Mouse (Mus musculus): ENCODE measurements around the gene Cdcp2. TPM values are rescaled to one million over a fixed set of nuclear protein-coding genes. Genes with fewer than 3 reads are reported as not detected.
"Not testable (repeated sequence)": the region's sequence is repeated elsewhere in the genome, so short reads cannot be mapped to it uniquely, and the experiment has no call there.

Gene Cdcp2
- polyA plus RNA-seq, 1 experiment = not detected

DNA sequence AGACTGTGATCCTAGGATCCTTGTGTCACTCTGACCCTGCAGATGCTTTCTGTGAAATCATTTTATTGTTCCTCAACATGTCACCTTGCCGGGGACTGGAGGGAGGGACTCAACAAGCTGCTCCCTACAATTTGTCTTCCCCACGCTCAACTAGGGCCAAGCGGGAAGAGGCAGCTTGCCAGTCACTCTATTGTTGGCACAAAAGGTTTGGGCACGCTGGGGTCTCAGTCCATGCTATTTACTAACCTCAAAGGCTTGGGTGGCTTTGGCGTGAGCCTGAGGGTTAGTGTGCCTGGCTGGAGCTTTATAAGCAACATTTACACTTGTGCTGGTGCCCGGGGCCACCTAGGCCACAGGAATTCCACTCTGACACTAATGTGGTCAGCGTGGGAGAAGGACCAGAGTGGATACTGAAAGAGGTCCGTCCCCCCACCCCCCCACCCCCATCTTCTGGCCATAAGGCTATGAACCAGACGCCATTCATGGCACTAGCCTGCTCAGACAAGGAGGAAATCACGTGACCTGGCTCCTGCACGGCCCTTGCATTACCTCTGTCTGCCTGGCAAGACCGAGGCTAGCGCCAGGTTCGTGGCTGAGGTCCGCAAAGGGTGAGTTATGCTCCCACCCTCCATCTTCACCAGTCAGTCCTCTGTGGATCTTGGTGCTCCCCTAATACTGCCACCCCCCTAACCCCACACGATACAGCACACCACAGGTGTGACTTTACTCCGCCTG lies 2.3 kb downstream of the Cdcp2 start:
- Histone ChIP-seq H3K4me1 (ENCODE audit: control insufficient read depth, insufficient read depth, low read length) (0 out of 2 replicates have a peak, but pooled peaks cover 5% of the 10 kb centered on the region), H3K27ac (ENCODE audit: insufficient read depth, low read depth, low read length) (no peak overlapping the region), H3K4me3 (ENCODE audit: insufficient read depth, low read depth, low read length) (no peak overlapping the region)
- TF ChIP-seq POLR2A (IDR thresholded peaks at IDR 0.05; ENCODE audit: insufficient read depth, low read depth, low read length) = no peak
- no peak for TF ChIP-seq CTCF (IDR thresholded peaks at IDR 0.05; ENCODE audit: insufficient read depth, low read depth, low read length)
- WGBS = 60% methylated on average over 17 of the region's 17 CpGs

- no peak overlapping the region for H3K4me3 ChIP-seq (ENCODE audit: insufficient read depth, low read depth, low read length)
- TF ChIP-seq CTCF (IDR thresholded peaks at IDR 0.05; ENCODE audit: insufficient read depth, low read depth, low read length) (no peak), POLR2A (IDR thresholded peaks at IDR 0.05; ENCODE audit: insufficient read depth, low read depth, low read length) (no peak)
- WGBS = 88% methylated on average over 8 of the region's 8 CpGs
- 0 out of 2 replicates have a peak, but pooled peaks cover 5% of the 10 kb centered on the region for H3K4me1 ChIP-seq (ENCODE audit: control insufficient read depth, insufficient read depth, low read length)
- no peak overlapping the region for H3K27ac ChIP-seq (ENCODE audit: insufficient read depth, low read depth, low read length)
These were observed 5.5 kb downstream of the Cdcp2 start for GRCm38 (mm10) chr4:107102220-107102619.

GRCm38 (mm10) chr4:107106777-107107176 lies 10.1 kb downstream of the Cdcp2 start:
- 95% methylated on average over 16 of the region's 16 CpGs for WGBS
- peaks cover 14% of the 10 kb centered on the region for H3K4me1 ChIP-seq (ENCODE audit: control insufficient read depth, insufficient read depth, low read length)
- no peak overlapping the region for H3K4me3 ChIP-seq (ENCODE audit: insufficient read depth, low read depth, low read length)
- TF ChIP-seq POLR2A (IDR thresholded peaks at IDR 0.05; ENCODE audit: insufficient read depth, low read depth, low read length) = no peak
- no peak for TF ChIP-seq CTCF (IDR thresholded peaks at IDR 0.05; ENCODE audit: insufficient read depth, low read depth, low read length)
- H3K27ac ChIP-seq (ENCODE audit: insufficient read depth, low read depth, low read length) = no peak overlapping the region

DNA sequence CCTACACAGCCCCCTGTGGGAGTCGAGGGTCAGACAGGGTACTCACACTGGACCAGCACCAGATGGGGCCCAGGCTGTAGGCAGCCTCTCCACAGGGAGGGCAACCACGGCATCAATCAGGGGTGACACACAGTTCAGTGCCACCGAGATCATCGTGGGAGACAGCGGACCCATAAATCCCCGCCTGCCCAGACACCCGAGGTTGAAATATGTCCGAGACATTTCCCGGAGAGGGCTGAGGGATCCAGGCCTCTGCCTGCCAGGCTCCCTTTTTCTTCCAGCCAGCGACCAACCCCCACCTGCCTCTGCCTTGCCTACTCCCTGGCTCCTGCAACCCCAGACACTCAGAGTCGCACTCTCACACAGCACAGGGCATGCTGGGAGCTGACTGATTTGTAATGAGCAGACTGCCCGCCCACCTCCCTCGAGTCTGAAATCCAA lies 11.6 kb downstream of the Cdcp2 start:
- peaks cover 14% of the 10 kb centered on the region for H3K4me1 ChIP-seq (ENCODE audit: control insufficient read depth, insufficient read depth, low read length)
- no peak overlapping the region for H3K27ac ChIP-seq (ENCODE audit: insufficient read depth, low read depth, low read length)
- H3K4me3 ChIP-seq (ENCODE audit: insufficient read depth, low read depth, low read length) = no peak overlapping the region
- TF ChIP-seq CTCF (IDR thresholded peaks at IDR 0.05; ENCODE audit: insufficient read depth, low read depth, low read length) (no peak), POLR2A (IDR thresholded peaks at IDR 0.05; ENCODE audit: insufficient read depth, low read depth, low read length) (no peak)
- 43% methylated on average over 13 of the region's 13 CpGs for WGBS

DNA sequence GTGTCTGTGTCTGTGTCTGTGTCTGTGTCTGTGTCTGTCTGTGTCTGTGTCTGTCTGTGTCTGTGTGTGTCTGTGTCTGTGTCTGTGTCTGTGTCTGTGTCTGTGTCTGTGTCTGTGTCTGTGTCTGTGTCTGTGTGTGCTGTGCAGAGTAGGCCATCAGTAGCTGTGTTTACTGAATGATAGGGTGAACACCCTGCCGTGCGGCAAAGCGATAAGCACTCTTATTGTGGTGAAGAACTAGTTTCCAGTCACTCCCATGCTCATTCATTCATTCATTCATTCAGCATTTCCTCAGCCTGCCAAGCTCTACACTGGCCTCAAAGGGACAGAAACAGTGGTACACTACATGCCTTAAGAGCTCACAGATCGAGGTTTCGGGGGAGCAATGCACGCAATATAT lies 12.5 kb downstream of the Cdcp2 start:
- peaks cover 14% of the 10 kb centered on the region for H3K4me1 ChIP-seq (ENCODE audit: control insufficient read depth, insufficient read depth, low read length)
- H3K27ac ChIP-seq (ENCODE audit: insufficient read depth, low read depth, low read length); H3K4me3 ChIP-seq (ENCODE audit: insufficient read depth, low read depth, low read length): not testable (repeated sequence)
- 95% methylated on average over 6 of the region's 6 CpGs for WGBS

GRCm38 (mm10) chr4:107114278-107114677 lies 17.6 kb downstream of the Cdcp2 start:
- no peak for TF ChIP-seq POLR2A (IDR thresholded peaks at IDR 0.05; ENCODE audit: insufficient read depth, low read depth, low read length)
- no peak for TF ChIP-seq CTCF (IDR thresholded peaks at IDR 0.05; ENCODE audit: insufficient read depth, low read depth, low read length)
- Histone ChIP-seq H3K4me3 (ENCODE audit: insufficient read depth, low read depth, low read length) (no peak overlapping the region), H3K4me1 (ENCODE audit: control insufficient read depth, insufficient read depth, low read length) (no peaks in the 10 kb centered on the region), H3K27ac (ENCODE audit: insufficient read depth, low read depth, low read length) (no peak overlapping the region)
- 84% methylated on average over 8 of the region's 8 CpGs for WGBS

DNA sequence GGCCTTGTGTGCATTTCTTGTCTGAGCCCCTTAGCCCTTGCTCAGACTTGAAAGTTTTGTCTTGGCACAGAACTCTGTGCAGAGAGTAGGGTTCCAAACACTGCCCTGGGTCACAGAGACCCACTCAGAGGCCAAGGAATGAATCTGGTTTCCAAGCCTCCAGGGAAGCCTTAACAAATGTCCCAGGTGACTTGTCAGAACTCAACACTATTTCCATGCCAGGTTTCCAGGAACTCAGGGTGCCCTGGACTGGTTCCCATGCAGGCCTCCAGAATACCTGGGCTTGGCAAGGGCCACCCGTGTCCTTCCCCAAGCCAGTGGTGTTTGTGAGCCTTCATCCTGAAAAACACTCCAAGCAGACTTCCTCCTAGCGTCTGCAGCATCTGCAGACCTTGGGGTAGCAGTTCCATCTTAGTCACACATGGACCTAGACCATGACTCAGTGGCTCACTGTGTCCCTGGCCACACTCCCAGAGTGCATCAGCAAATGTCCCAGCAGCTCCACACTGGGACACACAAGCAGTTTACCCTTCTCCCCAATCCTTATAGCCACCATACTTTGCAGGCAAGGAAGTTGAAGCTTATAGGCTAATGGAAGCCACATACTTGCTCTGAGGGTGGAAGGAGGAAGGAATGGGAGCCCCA lies 21.2 kb downstream of the Cdcp2 start:
- 95% methylated on average over 2 of the region's 2 CpGs for WGBS
- Histone ChIP-seq H3K4me3 (ENCODE audit: insufficient read depth, low read depth, low read length) (no peak overlapping the region), H3K27ac (ENCODE audit: insufficient read depth, low read depth, low read length) (no peak overlapping the region), H3K4me1 (ENCODE audit: control insufficient read depth, insufficient read depth, low read length) (no peaks in the 10 kb centered on the region)
- TF ChIP-seq CTCF (IDR thresholded peaks at IDR 0.05; ENCODE audit: insufficient read depth, low read depth, low read length) (no peak), POLR2A (IDR thresholded peaks at IDR 0.05; ENCODE audit: insufficient read depth, low read depth, low read length) (no peak)

DNA sequence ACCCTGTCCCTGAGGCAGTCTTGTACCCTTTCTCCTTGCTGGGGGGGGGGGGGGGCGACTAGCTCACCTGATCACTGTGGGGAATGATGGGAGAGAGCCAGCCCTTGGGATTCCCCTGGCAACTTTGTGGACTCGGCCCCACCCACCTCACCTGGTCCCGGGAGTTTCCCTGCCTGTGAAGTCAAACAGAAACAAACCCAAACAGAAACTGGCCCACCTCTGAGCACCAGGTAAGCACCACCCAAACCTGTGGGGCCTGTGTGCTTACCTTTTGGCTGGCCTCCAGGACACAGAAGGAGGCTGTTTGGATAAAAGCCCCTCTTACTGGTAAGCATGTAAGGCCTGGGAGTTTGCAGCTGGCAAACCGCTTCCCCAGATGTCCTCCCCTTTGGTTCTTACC lies 22.4 kb downstream of the Cdcp2 start:
- Histone ChIP-seq H3K27ac (ENCODE audit: insufficient read depth, low read depth, low read length) (no peak overlapping the region), H3K4me3 (ENCODE audit: insufficient read depth, low read depth, low read length) (no peak overlapping the region), H3K4me1 (ENCODE audit: control insufficient read depth, insufficient read depth, low read length) (no peaks in the 10 kb centered on the region)
- TF ChIP-seq CTCF (IDR thresholded peaks at IDR 0.05; ENCODE audit: insufficient read depth, low read depth, low read length) (no peak), POLR2A (IDR thresholded peaks at IDR 0.05; ENCODE audit: insufficient read depth, low read depth, low read length) (no peak)
- WGBS = 64% methylated on average over 4 of the region's 4 CpGs

GRCm38 (mm10) chr4:107120676-107121075 lies 24.0 kb downstream of the Cdcp2 start:
- Histone ChIP-seq H3K4me1 (ENCODE audit: control insufficient read depth, insufficient read depth, low read length) (no peaks in the 10 kb centered on the region), H3K27ac (ENCODE audit: insufficient read depth, low read depth, low read length) (no peak overlapping the region), H3K4me3 (ENCODE audit: insufficient read depth, low read depth, low read length) (no peak overlapping the region)
- no peak for TF ChIP-seq CTCF (IDR thresholded peaks at IDR 0.05; ENCODE audit: insufficient read depth, low read depth, low read length)
- TF ChIP-seq POLR2A (IDR thresholded peaks at IDR 0.05; ENCODE audit: insufficient read depth, low read depth, low read length) = no peak
- 95% methylated on average over 6 of the region's 6 CpGs for WGBS
